Mouse (Mus musculus): ENCODE measurements around the gene Cwf19l1.

Cwf19l1 gene

DNA sequence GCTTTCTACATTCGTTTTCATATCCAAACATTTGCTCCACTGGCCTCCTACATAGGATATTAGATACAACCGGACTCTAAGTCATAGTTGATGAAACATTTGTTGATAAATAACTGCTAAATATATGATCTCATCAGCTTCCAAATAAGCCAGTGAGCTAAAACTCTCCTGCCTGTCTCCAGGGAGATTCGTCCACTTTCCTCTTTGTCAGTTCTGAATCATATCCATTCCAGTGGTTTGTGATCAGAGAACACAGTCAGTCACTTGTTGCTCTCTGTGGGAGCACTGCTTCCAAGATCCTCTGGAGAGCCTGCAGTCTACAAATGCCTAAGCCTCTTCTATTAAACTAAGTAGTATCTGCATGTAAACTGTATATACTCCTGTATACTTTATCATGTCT is 75.5 kb downstream of the Cwf19l1 start:
- DNase-seq (ENCODE audit: low spot score), result no peak

Measured in T-cell, adult 2 months (primary cell).